Mouse (Mus musculus) lung, postnatal 0 days (tissue): ENCODE measurements around the gene Saxo1.

ENCODE experiments used
- CTCF ChIP-seq: IDR thresholded peaks from 2 replicates; pipeline ENCODE4 v1.5.1; 2016; ENCODE audit warnings: antibody characterized with exemption, mild to moderate bottlenecking
- EP300 ChIP-seq: IDR thresholded peaks from 2 replicates; pipeline ENCODE4 v1.6.1; 2016; ENCODE audit warnings: antibody characterized with exemption, mild to moderate bottlenecking, control low read depth

GRCm38 (mm10) chr4:86485052-86485451 lies 73.1 kb downstream of the Saxo1 start:
- no peak for TF ChIP-seq EP300
- no peak for TF ChIP-seq CTCF
